Mouse (Mus musculus): ENCODE measurements at regions not wholly inside any gene's neighbourhood (a gene's known extent, or its start where the extent isn't known, plus 50 kb on each side); places are given as distances from the start of the nearest gene placed in this dataset.

- Histone ChIP-seq H3K4me1 (ENCODE audit: insufficient read depth) (no peaks in the 10 kb centered on the region; the same call in 1 of the 2 replicates), H3K4me3 (ENCODE audit: low read depth, low read length) (no peak overlapping the region), H3K4me2 (no peak overlapping the region), H3K9ac (no peak overlapping the region), H3K27ac (ENCODE audit: low read depth) (no peak overlapping the region), H3K27me3 (ENCODE audit: insufficient read depth, low read length) (no peaks in the 10 kb centered on the region), H3K9me3 (ENCODE audit: low read depth, low read length) (no peaks in the 10 kb centered on the region), H3K36me3 (ENCODE audit: insufficient read depth) (no peaks in the 10 kb centered on the region)
- ATAC-seq (ENCODE audit: insufficient read depth) (no peak), DNase-seq (no peak)
- no peak for TF ChIP-seq CTCF (IDR thresholded peaks at IDR 0.05; ENCODE audit: low read depth)
- WGBS: 53% methylated on average over 11 of the region's 11 CpGs
Measured at GRCm38 (mm10) chr4:55929141-55929782, 397.0 kb upstream of the Klf4 start.

GRCm38 (mm10) chr4:55928670-55929069, 396.4 kb upstream of the Klf4 start:
- Histone ChIP-seq H3K27me3 (ENCODE audit: insufficient read depth, low read length) (no peaks in the 10 kb centered on the region), H3K9ac (no peak overlapping the region), H3K4me1 (ENCODE audit: insufficient read depth) (no peaks in the 10 kb centered on the region; the same call in 1 of the 2 replicates), H3K9me3 (ENCODE audit: low read depth, low read length) (no peaks in the 10 kb centered on the region), H3K4me3 (ENCODE audit: low read depth, low read length) (no peak overlapping the region), H3K36me3 (ENCODE audit: insufficient read depth) (no peaks in the 10 kb centered on the region), H3K27ac (ENCODE audit: low read depth) (no peak overlapping the region), H3K4me2 (no peak overlapping the region)
- no peak for DNase-seq
- TF ChIP-seq CTCF (IDR thresholded peaks at IDR 0.05; ENCODE audit: low read depth): no peak
- WGBS: 72% methylated on average over 11 of the region's 11 CpGs
- no peak for ATAC-seq (ENCODE audit: insufficient read depth)

- Histone ChIP-seq H3K4me3 (ENCODE audit: low read depth, low read length) (no peak overlapping the region), H3K27me3 (ENCODE audit: insufficient read depth, low read length) (no peaks in the 10 kb centered on the region), H3K36me3 (ENCODE audit: insufficient read depth) (no peaks in the 10 kb centered on the region), H3K4me1 (ENCODE audit: insufficient read depth) (no peaks in the 10 kb centered on the region; the same call in 1 of the 2 replicates), H3K27ac (ENCODE audit: low read depth) (no peak overlapping the region), H3K9me3 (ENCODE audit: low read depth, low read length) (no peaks in the 10 kb centered on the region), H3K9ac (no peak overlapping the region), H3K4me2 (no peak overlapping the region)
- TF ChIP-seq CTCF (IDR thresholded peaks at IDR 0.05; ENCODE audit: low read depth): no peak
- DNase-seq: no peak
- no peak for ATAC-seq (ENCODE audit: insufficient read depth)
- 72% methylated on average over 6 of the region's 6 CpGs for WGBS
Measured at GRCm38 (mm10) chr4:55928196-55928595, 395.9 kb upstream of the Klf4 start.

- ATAC-seq (ENCODE audit: insufficient read depth) (no peak), DNase-seq (no peak)
- H3K9me3 ChIP-seq (ENCODE audit: low read depth, low read length): no peaks in the 10 kb centered on the region
- H3K27me3 ChIP-seq (ENCODE audit: insufficient read depth, low read length): no peaks in the 10 kb centered on the region
- H3K4me3 ChIP-seq (ENCODE audit: low read depth, low read length): no peak overlapping the region
- H3K9ac ChIP-seq: no peak overlapping the region
- 81% methylated on average over 4 of the region's 4 CpGs for whole genome bisulfite sequencing
- H3K4me1 ChIP-seq (ENCODE audit: insufficient read depth): no peaks in the 10 kb centered on the region; the same call in 1 of the 2 replicates
- TF ChIP-seq CTCF (IDR thresholded peaks at IDR 0.05; ENCODE audit: low read depth): no peak
- H3K36me3 ChIP-seq (ENCODE audit: insufficient read depth): no peaks in the 10 kb centered on the region
- no peak overlapping the region for H3K27ac ChIP-seq (ENCODE audit: low read depth)
- no peak overlapping the region for H3K4me2 ChIP-seq
Measured at GRCm38 (mm10) chr4:55927391-55927790, 395.1 kb upstream of the Klf4 start.

- Histone ChIP-seq H3K4me3 (ENCODE audit: low read depth, low read length) (no peak overlapping the region), H3K9me3 (ENCODE audit: low read depth, low read length) (no peaks in the 10 kb centered on the region), H3K36me3 (ENCODE audit: insufficient read depth) (no peaks in the 10 kb centered on the region), H3K27me3 (ENCODE audit: insufficient read depth, low read length) (no peaks in the 10 kb centered on the region), H3K9ac (no peak overlapping the region), H3K4me1 (ENCODE audit: insufficient read depth) (no peaks in the 10 kb centered on the region; the same call in 1 of the 2 replicates), H3K4me2 (no peak overlapping the region), H3K27ac (ENCODE audit: low read depth) (no peak overlapping the region)
- no peak for DNase-seq
- no peak for TF ChIP-seq CTCF (IDR thresholded peaks at IDR 0.05; ENCODE audit: low read depth)
- ATAC-seq (ENCODE audit: insufficient read depth): no peak
- 53% methylated on average over 3 of the region's 3 CpGs for WGBS
Measured at GRCm38 (mm10) chr4:55924974-55925373, 392.7 kb upstream of the Klf4 start.

GRCm38 (mm10) chr4:55921217-55921616, 389.0 kb upstream of the Klf4 start:
- TF ChIP-seq CTCF (IDR thresholded peaks at IDR 0.05; ENCODE audit: low read depth): no peak
- Histone ChIP-seq H3K4me1 (ENCODE audit: insufficient read depth) (no peaks in the 10 kb centered on the region; the same call in 1 of the 2 replicates), H3K9me3 (ENCODE audit: low read depth, low read length) (no peaks in the 10 kb centered on the region), H3K27me3 (ENCODE audit: insufficient read depth, low read length) (no peaks in the 10 kb centered on the region), H3K9ac (no peak overlapping the region), H3K27ac (ENCODE audit: low read depth) (no peak overlapping the region), H3K36me3 (ENCODE audit: insufficient read depth) (no peaks in the 10 kb centered on the region), H3K4me3 (ENCODE audit: low read depth, low read length) (no peak overlapping the region), H3K4me2 (no peak overlapping the region)
- DNase-seq: no peak
- 43% methylated on average over 4 of the region's 4 CpGs for WGBS
- no peak for ATAC-seq (ENCODE audit: insufficient read depth)

GRCm38 (mm10) chr4:55894116-55894885, 362.0 kb upstream of the Klf4 start:
- no peak overlapping the region for H3K27ac ChIP-seq (ENCODE audit: low read depth)

More at GRCm38 (mm10) chr4:55894116-55894885, 362.0 kb upstream of the Klf4 start:
- H3K9me3 ChIP-seq (ENCODE audit: low read depth, low read length): no peaks in the 10 kb centered on the region
- no peaks in the 10 kb centered on the region for H3K27me3 ChIP-seq (ENCODE audit: insufficient read depth, low read length)
- no peak overlapping the region for H3K4me3 ChIP-seq (ENCODE audit: low read depth, low read length)
- H3K4me2 ChIP-seq: no peak overlapping the region
- DNase-seq: peak; percentile 15
- 52% methylated on average over 12 of the region's 12 CpGs for WGBS
- ATAC-seq (ENCODE audit: insufficient read depth): no peak
- H3K36me3 ChIP-seq (ENCODE audit: insufficient read depth): no peaks in the 10 kb centered on the region
- no peak for TF ChIP-seq CTCF (IDR thresholded peaks at IDR 0.05; ENCODE audit: low read depth)
- no peak overlapping the region for H3K9ac ChIP-seq
- H3K4me1 ChIP-seq (ENCODE audit: insufficient read depth): no peaks in the 10 kb centered on the region

All from lung, embryonic 14.5 days (tissue).